Mouse (Mus musculus) cortical plate, adult 2 months (tissue): Measurements from ENCODE around the gene Naa80. TPM values are rescaled to one million over a fixed set of nuclear protein-coding genes. Genes with fewer than 3 reads are reported as not detected.
"Not testable (repeated sequence)": the region's sequence is repeated elsewhere in the genome, so short reads cannot be mapped to it uniquely, and the experiment has no call there.

ENCODE experiments used
- H3K27ac ChIP-seq: fragments of 200-500 bp; 2 replicates; pipeline ENCODE4 v1.5.1; 2012; ENCODE audit warnings: low read length, control low read depth, inconsistent platforms; ENCODE audit not compliant: insufficient read depth
- H3K4me1 ChIP-seq: fragments of 200-500 bp; 2 replicates; pipeline ENCODE4 v1.6.1; 2011; ENCODE audit warnings: low read length; ENCODE audit not compliant: control insufficient read depth, insufficient read depth
- H3K4me3 ChIP-seq: fragments of 200-500 bp; 2 replicates; pipeline ENCODE4 v1.5.1; 2011; ENCODE audit warnings: mild to moderate bottlenecking, low read length, control low read depth; ENCODE audit not compliant: insufficient read depth
- CTCF ChIP-seq: fragments of 200-500 bp; IDR thresholded peaks from 2 replicates; pipeline ENCODE4 v1.5.1; 2011; ENCODE audit warnings: mild to moderate bottlenecking, control low read depth, low read length; ENCODE audit not compliant: insufficient read depth; ENCODE audit errors: extremely low read depth
- POLR2A ChIP-seq: fragments of 200-500 bp; IDR thresholded peaks from 2 replicates; pipeline ENCODE4 v1.6.1; 2011; ENCODE audit warnings: mild to moderate bottlenecking, low read length, control low read depth; ENCODE audit not compliant: insufficient read depth; ENCODE audit errors: extremely low read depth
- polyA plus RNA-seq: library from polyadenylated mRNA; depleted of rRNA; stranded (reverse); fragments of >200 nt; gene quantifications from 2 replicates; pipeline ENCODE4 v1.2.3, GENCODE M21; 2012

The Naa80 gene
- polyA plus RNA-seq, 1 experiment, result 13.8 TPM

DNA sequence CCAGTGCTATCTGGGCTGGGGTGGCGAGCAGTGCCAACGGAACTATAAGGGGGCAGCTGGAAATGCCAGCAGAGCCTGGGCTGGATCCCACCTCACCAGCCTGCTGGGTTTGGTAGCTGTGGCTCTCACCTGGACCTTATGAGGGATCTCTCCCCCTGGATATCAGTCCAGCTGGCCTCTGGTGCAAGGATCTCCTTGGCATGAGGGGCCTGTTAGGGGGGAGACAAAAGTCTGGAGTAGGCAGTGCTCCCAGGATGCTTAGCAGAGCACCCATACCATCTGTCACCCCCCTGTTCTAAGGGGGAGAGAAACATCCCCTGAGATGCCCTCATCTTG, 6.4 kb upstream of the Naa80 start:
- H3K4me3 ChIP-seq, result no peak overlapping the region
- no peak for TF ChIP-seq POLR2A
- peaks cover 7% of the 10 kb centered on the region for H3K4me1 ChIP-seq
- no peak overlapping the region for H3K27ac ChIP-seq

DNA sequence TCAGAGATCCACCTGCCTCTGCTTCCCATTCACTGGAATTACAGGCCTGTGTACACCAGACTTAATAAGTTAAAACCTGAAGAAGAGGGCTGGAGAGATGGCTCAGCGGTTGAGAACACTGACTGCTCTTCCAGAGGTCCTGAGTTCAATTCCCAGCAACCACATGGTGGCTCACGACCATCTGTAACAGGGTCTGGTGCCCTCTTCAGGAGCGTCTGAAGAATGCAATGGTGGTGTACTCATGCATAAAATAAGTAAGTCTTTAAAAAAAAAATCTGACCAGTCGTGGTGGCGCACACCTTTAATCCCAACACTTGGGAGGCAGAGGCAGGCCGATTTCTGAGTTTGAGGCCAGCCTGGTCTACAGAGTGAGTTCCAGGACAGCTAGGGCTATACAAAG, 4.9 kb upstream of the Naa80 start:
- not testable (repeated sequence) for H3K4me1 ChIP-seq, H3K27ac ChIP-seq, H3K4me3 ChIP-seq

DNA sequence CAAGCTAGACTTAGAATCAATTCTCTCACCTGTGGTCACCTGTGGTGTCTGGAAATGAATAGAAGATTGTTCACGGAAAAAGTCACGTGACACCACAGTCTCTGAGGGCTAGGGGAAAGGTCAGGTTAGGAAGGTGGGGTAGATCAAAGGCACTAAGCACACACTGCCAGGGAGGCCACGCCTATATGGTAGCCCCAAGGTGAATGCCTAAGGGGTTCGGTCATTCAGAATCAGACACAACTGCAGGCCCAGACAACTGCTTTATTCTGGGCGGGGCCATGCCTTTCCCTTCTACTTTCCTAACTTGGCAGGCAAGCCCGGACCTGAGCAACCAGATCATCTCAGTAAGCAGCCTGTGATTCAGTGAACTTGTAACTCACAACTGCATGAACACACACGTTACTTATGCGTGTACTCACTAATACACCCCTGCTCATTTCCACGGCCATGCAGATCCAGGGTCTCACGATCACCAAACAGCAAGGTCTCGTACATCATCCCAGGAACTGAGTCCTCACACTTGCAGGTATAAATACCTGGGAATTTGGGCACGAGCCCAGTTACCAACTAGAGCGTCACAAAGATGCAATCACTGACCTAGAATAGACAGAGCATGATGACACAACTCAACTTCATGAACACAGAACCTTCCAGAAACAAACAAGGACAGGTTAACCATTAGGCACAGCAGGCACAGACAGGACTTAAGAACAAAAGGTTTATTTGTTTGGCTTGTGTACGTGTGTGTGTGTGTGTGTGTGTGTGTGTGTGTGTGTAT, 2.9 kb upstream of the Naa80 start:
- Histone ChIP-seq H3K4me3 (no peak overlapping the region), H3K4me1 (peaks cover 4% of the 10 kb centered on the region; the same call in 1 of the 2 replicates), H3K27ac (0 out of 2 replicates have a peak overlapping the region, but pooled peaks have one; percentile 25)
- no peak for TF ChIP-seq CTCF
- TF ChIP-seq POLR2A, result no peak

DNA sequence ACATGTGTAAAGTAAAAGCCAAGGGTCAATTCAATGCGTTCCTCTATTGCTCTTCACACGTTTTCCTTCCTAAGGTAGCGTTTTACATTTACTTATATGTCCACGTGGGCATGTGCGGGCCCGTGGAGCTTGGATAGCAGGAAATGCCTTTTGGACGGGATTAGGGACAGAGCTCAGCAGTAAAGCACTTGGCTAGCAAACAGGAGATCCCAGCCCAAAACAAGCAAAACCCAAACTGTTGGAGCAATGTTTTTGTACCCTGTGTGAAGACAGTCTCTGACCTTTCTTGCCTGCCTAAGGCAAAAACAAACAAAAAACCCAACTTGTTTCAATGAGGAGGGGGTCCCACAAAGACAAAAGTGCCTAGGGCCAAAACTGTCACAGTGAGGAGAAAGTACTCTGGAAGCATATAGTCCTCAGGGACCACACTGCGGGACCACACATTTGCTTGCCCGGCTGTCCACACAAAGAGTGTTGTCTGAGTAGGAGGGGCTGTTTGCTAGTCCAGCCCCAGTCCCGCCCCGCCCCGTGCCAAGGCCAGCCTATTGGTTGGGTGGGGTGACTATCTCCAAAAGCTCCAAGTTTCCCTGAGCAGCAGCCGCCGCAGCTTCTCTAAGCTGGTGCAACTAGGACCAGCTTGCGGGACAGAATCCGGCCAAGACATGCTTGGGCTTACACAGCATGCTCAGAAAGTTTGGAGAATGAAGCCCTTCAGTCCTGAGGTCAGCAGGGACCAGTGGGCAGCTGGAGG, 2.2 kb upstream of the Naa80 start, which contains the start of gene Hyal1:
Hyal1 (plus strand) TSS at position 571 of the 751 bp plus-strand sequence.
- H3K27ac ChIP-seq, result 0 out of 2 replicates have a peak within 1 kb of the TSS, but pooled peaks have one; percentile 25
- peaks cover 6% of the 10 kb centered on the region for H3K4me1 ChIP-seq
- H3K4me3 ChIP-seq, result peak within 1 kb of the TSS; percentile 16; the same call in 1 of the 2 replicates
- no peak for TF ChIP-seq CTCF
- peak; percentile 55; the same call in 1 of the 2 replicates for TF ChIP-seq POLR2A

DNA sequence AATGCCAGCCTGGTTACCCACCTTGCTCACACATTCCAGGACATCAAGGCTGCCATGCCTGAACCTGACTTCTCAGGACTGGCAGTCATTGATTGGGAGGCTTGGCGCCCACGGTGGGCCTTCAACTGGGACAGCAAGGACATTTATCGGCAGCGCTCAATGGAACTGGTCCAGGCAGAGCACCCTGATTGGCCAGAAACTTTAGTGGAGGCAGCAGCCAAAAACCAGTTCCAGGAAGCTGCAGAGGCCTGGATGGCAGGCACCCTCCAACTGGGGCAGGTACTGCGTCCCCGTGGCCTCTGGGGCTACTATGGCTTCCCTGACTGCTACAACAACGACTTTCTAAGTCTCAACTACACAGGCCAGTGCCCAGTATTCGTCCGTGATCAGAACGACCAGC, 816 bp upstream of the Naa80 start:
- H3K27ac ChIP-seq, result no peak overlapping the region
- TF ChIP-seq POLR2A (no peak), CTCF (no peak)
- no peak overlapping the region for H3K4me3 ChIP-seq
- H3K4me1 ChIP-seq, result peaks cover 6% of the 10 kb centered on the region

DNA sequence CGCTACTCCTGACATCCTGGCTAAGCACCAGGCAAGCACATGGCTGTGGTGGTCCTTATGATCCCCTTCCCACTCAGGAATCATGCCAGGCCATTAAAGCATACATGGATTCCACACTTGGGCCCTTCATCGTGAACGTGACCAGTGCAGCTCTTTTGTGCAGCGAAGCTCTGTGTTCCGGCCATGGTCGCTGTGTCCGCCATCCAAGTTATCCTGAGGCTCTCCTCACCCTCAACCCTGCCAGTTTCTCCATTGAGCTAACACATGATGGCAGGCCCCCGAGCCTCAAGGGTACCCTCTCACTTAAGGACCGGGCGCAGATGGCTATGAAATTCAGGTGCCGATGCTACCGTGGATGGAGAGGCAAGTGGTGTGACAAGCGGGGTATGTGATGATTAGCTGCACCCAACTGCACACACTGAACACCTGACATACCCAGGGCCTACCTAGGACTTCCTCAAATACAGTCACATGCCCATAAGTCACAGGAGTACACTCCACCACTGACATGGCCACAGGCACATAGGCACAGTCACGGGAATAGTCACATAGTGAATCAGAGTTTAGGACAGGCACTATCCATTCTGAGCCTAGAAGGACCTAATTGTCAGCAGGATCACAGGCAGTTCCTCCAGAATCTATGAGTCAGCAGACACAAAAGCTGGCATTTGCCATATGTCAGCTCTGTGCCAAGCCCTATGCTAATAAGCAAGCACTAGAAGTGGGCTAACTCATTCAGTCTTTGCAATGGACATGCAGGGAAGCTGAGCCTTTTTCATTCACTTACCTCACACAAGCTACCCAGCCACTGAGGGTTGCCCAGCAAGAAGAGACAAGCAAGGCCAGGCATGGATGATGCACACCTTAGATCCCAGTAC, 575 bp downstream of the Naa80 start:
- Histone ChIP-seq H3K4me3 (no peak overlapping the region), H3K4me1 (peaks cover 6% of the 10 kb centered on the region), H3K27ac (no peak overlapping the region)
- TF ChIP-seq CTCF (no peak), POLR2A (no peak)

DNA sequence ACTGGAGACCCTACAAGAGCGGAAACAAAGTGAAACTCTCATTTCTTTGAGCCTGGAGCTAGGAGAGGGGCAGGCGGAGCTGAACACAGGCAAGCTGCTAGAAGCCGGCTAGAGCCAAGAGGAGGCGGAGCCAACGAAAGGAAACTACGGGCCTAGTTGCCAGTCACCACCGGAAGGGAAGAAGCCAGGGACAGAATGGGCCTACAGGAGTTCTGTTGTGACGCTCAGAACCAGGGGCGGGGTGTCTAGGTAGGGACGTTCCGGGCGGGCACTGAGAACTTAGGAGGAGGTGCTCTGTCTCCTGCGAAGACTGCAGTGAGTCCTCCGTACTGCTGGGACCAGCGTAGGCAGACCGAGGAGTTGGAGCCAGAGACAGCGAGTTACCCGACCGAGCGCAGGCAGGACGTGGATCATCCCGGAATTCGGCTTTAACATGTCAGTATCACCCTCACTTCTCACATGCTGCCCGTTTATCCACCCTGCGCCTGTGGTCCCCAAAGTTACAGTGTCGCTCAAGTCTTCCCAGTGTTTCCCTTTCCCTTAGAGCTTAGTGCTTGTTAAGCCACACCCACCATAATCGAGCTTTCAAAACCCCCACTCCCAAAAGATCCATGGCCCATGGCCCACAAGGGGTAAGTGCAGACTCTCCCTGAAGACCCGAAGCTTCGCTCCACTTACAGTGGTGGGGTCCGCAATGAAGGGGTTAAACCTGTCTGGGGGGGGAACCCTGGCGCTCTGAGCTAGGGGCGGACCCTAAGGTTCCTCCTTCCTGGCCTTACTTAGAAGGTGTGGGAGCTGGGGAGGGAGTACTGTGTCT, 2.0 kb downstream of the Naa80 start, which contains the start of gene Hyal3:
Hyal3 (plus strand) TSS at position 318 of the 817 bp plus-strand sequence.
- peak within 1 kb of the TSS; percentile 69 for H3K4me3 ChIP-seq
- TF ChIP-seq CTCF, result no peak
- peak; percentile 86 for TF ChIP-seq POLR2A
- H3K4me1 ChIP-seq, result peaks cover 6% of the 10 kb centered on the region
- H3K27ac ChIP-seq, result 0 out of 2 replicates have a peak within 1 kb of the TSS, but pooled peaks have one; percentile 3

DNA sequence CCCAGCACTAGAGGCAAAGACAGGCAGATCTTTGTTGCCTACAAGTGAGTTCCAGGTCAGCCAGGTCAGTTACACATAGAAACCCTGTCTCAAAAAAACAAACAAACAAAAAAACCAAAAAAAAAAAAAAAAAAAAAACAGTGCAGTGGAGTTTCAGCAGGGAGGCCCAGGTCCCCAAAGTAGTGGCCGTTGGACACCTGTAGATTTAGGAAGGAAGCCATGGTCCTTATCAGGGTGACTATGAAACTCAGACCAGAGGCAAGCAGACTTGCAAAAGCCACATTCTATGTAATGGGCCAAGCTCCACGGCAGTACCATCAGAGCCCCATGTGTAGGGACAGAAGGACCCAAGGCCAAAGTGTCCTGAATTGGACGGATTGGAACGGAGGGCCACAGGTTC, 2.9 kb downstream of the Naa80 start:
- no peak for TF ChIP-seq POLR2A
- no peak for TF ChIP-seq CTCF
- H3K4me3 ChIP-seq, result peak overlapping the region; percentile 69; the same call in 1 of the 2 replicates
- peaks cover 6% of the 10 kb centered on the region for H3K4me1 ChIP-seq
- H3K27ac ChIP-seq, result no peak overlapping the region
